Mouse (Mus musculus) brain, embryonic 14.5 days (tissue): ENCODE data around the gene Poc5.

Experiments
- CTCF ChIP-seq: fragments of 200-500 bp; IDR thresholded peaks from 2 replicates; pipeline ENCODE4 v1.5.1; 2012; ENCODE audit warnings: inconsistent platforms, mild to moderate bottlenecking, moderate library complexity, borderline replicate concordance; ENCODE audit not compliant: insufficient read depth, insufficient read length; ENCODE audit errors: extremely low read depth
- POLR2A ChIP-seq: fragments of 200-500 bp; IDR thresholded peaks from 2 replicates; pipeline ENCODE4 v1.6.1; 2012; ENCODE audit warnings: mild to moderate bottlenecking, inconsistent platforms, borderline replicate concordance; ENCODE audit not compliant: poor library complexity, insufficient read depth, insufficient read length, severe bottlenecking; ENCODE audit errors: extremely low read depth

DNA sequence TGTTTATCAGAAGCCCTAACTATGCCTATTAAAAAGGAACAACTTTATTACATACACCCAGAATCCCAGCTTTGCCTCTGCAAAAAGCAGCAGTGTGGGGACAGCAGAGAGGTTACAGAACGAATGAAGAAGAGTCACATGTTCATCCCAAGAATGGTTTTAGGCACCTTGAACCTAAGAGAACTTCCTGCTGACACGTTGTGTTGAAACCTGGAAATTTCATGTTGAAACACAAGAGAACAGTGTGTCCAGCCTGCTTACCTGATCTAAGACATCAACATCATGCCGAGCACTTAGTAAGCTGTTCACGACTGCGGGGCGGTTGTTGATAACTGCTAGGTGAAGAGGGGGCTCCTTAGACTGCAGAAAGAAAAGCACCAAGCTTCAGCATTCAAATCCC is 44.9 kb downstream of the Poc5 start:
- no peak for TF ChIP-seq CTCF
- no peak for TF ChIP-seq POLR2A
